Mouse (Mus musculus) ES-E14 (cell line): ENCODE data around the gene Hk3. TPM values are rescaled to one million over a fixed set of nuclear protein-coding genes. Genes with fewer than 3 reads are reported as not detected.

Experiments
- DNase-seq: peaks from one replicate; pipeline ENCODE4 v3.0.0-alpha.2; 2013; ENCODE audit warnings: low read depth, low spot score
- H3K27ac ChIP-seq: 2 replicates; pipeline ENCODE4 v1.5.1; 2012; ENCODE audit warnings: low read depth, mild to moderate bottlenecking, low read length, moderate library complexity, mixed read lengths; ENCODE audit not compliant: poor library complexity, insufficient read depth, severe bottlenecking
- H3K36me3 ChIP-seq: 2 replicates; pipeline ENCODE4 v1.6.1; 2012; ENCODE audit warnings: mild to moderate bottlenecking, low read length, moderate library complexity, mixed read lengths; ENCODE audit not compliant: control insufficient read depth, poor library complexity, insufficient read depth, severe bottlenecking
- H3K4me1 ChIP-seq, 2 experiments: fragments of 150-350 bp in 1 of 2; sonication (generic) in 1 of 2; 2 replicates each; pipeline ENCODE4 v1.6.1; 2012; ENCODE audit warnings: low read length in 2 of 2, mild to moderate bottlenecking in 1 of 2, mixed read lengths in 1 of 2; ENCODE audit not compliant: control insufficient read depth in 2 of 2, insufficient read depth in 2 of 2, poor library complexity in 1 of 2
- H3K4me3 ChIP-seq, 2 experiments: fragments of 150-350 bp in 1 of 2; sonication (generic) in 1 of 2; 2 replicates each; pipeline ENCODE4 v1.5.1; 2012; ENCODE audit warnings: low read length in 2 of 2, low read depth in 1 of 2, mild to moderate bottlenecking in 1 of 2, mixed read lengths in 1 of 2; ENCODE audit not compliant: insufficient read depth in 1 of 2, poor library complexity in 1 of 2, severe bottlenecking in 1 of 2
- H3K9ac ChIP-seq: 2 replicates; pipeline ENCODE4 v1.6.1; 2012; ENCODE audit warnings: low read depth, mild to moderate bottlenecking, low read length, mixed read lengths; ENCODE audit not compliant: poor library complexity, insufficient read depth, severe bottlenecking
- H3K9me3 ChIP-seq: fragments of 150-350 bp; sonication (generic); 2 replicates; pipeline ENCODE4 v1.6.1; 2012; ENCODE audit warnings: low read depth, mild to moderate bottlenecking, low read length; ENCODE audit not compliant: control insufficient read depth, insufficient read depth
- CHD2 ChIP-seq: IDR thresholded peaks from 2 replicates; pipeline ENCODE4 v1.6.1; 2014; ENCODE audit warnings: mild to moderate bottlenecking, low read depth, low read length, inconsistent platforms
- HCFC1 ChIP-seq: IDR thresholded peaks from 2 replicates; pipeline ENCODE4 v1.6.1; 2012; ENCODE audit warnings: low read length, inconsistent platforms, borderline replicate concordance; ENCODE audit not compliant: insufficient read depth
- MAFK ChIP-seq: IDR thresholded peaks from 2 replicates; pipeline ENCODE4 v1.6.1; 2014; ENCODE audit warnings: mild to moderate bottlenecking, low read depth, low read length, inconsistent platforms; ENCODE audit not compliant: insufficient read depth
- ZC3H11A ChIP-seq: IDR thresholded peaks from 2 replicates; pipeline ENCODE4 v1.6.1; 2012; ENCODE audit warnings: low read depth, mild to moderate bottlenecking, inconsistent platforms, low read length, borderline replicate concordance
- ZNF384 ChIP-seq: IDR thresholded peaks from 2 replicates; pipeline ENCODE4 v1.6.1; 2012; ENCODE audit warnings: low read depth, low read length, inconsistent platforms
- in situ Hi-C, 2 experiments: fragments of 600-800 bp; cut with MboI; formaldehyde crosslinking; loops; one replicate each; pipeline ENCODE4 v1.15.1; 2025; ENCODE audit warnings: low sequenced_read_pairs in 2 of 2, inconsistent platforms in 1 of 2; ENCODE audit not compliant: unreplicated experiment in 2 of 2
- total RNA-seq: library from RNA; depleted of rRNA; stranded (reverse); fragments of 300-350 nt; gene quantifications from 2 replicates; pipeline ENCODE4 v1.2.3, GENCODE M21; 2012

Gene Hk3
- total RNA-seq, 1 experiment, result 0.04 TPM

DNA sequence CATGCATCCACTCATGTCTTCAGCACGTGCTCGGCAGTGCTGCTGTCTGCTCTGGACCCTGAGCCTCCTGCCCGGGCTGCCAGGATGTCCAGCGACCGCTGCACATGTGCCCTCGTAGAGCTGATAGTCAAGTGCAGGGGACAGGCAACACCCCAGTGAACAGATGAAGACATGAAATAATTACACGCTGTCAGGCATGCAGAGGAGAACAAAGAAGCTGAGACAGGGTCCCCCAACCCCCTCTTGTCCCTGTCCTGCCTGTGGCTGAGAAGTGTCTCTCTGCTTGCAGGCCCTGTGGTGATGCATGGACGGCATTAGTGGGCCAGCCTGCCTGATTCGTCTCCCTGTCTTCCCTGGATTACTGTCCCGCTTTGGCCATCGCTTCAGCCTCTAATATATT, 53.7 kb downstream of the Hk3 start:
- TF ChIP-seq MAFK, result no peak
- no peak for TF ChIP-seq CHD2
- no peak for TF ChIP-seq HCFC1
- no peak for TF ChIP-seq ZC3H11A
- TF ChIP-seq ZNF384, result no peak
- DNase-seq, result no peak
- no peak overlapping the region for H3K4me3 ChIP-seq
- no peaks in the 10 kb centered on the region for H3K4me1 ChIP-seq
- in situ Hi-C loops, result no loop called here
- H3K36me3 ChIP-seq, result no peaks in the 10 kb centered on the region
- H3K27ac ChIP-seq, result no peak overlapping the region
- no peaks in the 10 kb centered on the region for H3K9me3 ChIP-seq
- H3K9ac ChIP-seq, result no peak overlapping the region

DNA sequence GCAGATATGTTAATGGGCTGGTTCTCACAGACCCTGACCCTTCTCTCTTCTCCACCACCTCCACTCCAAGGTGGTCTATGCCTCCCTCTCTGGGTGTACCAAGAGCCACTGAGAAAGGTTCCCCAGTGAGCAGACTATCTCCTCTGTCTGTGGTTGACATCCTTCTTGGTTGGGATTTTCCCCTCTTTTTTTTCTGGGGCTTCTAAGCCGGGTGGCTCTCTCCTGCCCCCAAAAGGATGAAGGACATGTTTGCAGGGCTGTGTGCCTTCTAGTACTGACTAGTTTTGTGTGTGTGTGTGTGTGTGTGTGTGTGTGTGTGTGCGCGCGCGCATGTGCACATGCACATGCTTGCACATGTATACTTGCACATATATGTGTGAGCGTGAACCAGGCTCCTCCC, 55.9 kb downstream of the Hk3 start:
- Histone ChIP-seq H3K27ac (no peak overlapping the region), H3K36me3 (no peaks in the 10 kb centered on the region), H3K9ac (no peak overlapping the region), H3K9me3 (no peaks in the 10 kb centered on the region), H3K4me1 (no peaks in the 10 kb centered on the region; a peak in 1 of 4 replicates), H3K4me3 (no peak overlapping the region)
- no peak for TF ChIP-seq CHD2
- 0 out of 2 replicates have a peak, but pooled peaks have one; percentile 15 for TF ChIP-seq ZNF384
- TF ChIP-seq ZC3H11A, result no peak
- TF ChIP-seq MAFK, result no peak
- no peak for TF ChIP-seq HCFC1
- in situ Hi-C loops, result no loop called here
- no peak for DNase-seq

DNA sequence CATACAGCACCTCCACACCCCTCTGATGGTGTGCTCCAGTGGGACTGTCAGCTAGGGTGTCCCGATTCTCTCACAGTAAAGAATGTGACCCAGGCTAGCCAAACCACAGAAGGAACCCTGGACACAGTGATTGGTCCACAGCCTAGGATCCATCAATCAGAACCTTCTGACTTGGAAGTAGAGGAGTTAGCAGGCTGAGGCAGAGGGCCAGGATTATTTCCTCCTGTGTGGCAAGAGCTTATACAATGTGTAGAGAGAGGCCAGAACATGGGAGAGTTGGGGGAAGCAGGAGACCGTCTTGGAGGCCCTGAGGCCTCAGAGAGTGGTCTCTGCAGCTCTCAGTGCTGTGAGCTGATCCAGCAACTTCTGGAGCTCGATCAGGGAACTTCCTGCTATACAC, 60.7 kb downstream of the Hk3 start:
- TF ChIP-seq ZC3H11A (no peak), CHD2 (no peak), HCFC1 (no peak), MAFK (no peak), ZNF384 (no peak)
- H3K4me1 ChIP-seq, result peaks cover 0 to 4% of the 10 kb centered on the region in 2 experiments; a peak in 1 of 4 replicates

DNA sequence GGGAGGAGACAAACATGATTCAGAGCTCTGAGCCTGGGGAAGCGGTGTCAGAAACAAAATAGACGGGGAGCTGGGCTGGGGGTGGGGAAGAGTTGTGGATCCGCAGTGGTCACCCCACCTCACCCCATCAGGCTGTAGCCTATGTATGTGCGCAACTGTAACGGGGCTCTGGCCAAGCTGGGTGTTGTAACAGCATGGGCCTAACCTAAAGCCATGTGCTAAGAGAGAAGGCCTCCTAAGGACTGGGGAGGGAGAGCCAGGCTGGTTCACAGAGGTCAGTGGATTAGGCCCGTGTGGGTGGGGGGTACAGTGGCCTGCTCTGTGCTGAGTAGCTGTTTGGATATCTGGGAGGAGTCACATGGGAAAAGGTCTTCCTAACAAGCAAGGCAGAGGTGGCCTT, 61.3 kb downstream of the Hk3 start:
- Histone ChIP-seq H3K36me3 (no peaks in the 10 kb centered on the region), H3K9ac (no peak overlapping the region), H3K9me3 (no peaks in the 10 kb centered on the region), H3K4me3 (no peak overlapping the region), H3K4me1 (peaks cover 0 to 6% of the 10 kb centered on the region in 2 experiments; a peak in 1 of 4 replicates), H3K27ac (no peak overlapping the region)
- DNase-seq, result no peak
- TF ChIP-seq CHD2, result no peak
- TF ChIP-seq HCFC1, result no peak
- no peak for TF ChIP-seq ZNF384
- TF ChIP-seq ZC3H11A, result no peak
- no peak for TF ChIP-seq MAFK
- in situ Hi-C loops, result no loop called here

More for the DNA sequence above, 60.7 kb downstream of the Hk3 start:
- Histone ChIP-seq H3K36me3 (no peaks in the 10 kb centered on the region), H3K27ac (no peak overlapping the region), H3K4me3 (no peak overlapping the region), H3K9ac (no peak overlapping the region), H3K9me3 (no peaks in the 10 kb centered on the region)
- in situ Hi-C loops, result no loop called here
- DNase-seq, result no peak

DNA sequence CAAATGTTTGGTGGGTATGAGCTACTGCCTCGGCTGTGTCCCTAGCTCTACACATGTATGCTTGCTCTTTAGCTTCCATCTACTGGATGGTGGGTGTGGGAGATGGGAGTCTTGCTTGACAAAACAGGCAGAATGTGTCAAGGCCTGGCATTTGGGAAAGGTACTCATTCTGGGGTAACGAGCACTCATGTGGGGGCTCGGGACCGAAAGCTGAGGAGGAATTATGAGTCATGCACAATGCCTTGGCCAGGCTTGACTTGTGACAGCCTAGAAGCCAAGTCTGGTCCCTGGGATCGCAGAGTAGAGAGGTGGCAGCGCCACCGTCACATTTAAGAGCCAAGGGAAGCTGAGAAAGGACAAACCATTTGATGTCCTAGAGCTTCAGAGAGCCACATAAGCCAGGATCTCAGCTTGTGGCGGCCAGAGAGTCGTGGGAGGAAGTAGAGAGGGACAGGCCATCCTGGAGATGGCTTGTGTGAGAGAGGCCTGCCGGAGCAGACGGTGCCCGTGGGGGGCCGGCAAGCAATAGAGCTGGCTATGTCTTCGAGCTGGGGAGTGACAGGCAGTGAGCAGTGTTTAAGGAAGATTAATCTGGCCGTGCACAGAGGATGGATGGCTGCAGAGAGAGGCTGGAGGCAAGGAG, 62.0 kb downstream of the Hk3 start:
- in situ Hi-C loops, result no loop called here
- no peak overlapping the region for H3K27ac ChIP-seq

More for the DNA sequence above, 62.0 kb downstream of the Hk3 start:
- no peak overlapping the region for H3K9ac ChIP-seq
- H3K4me3 ChIP-seq, result no peak overlapping the region
- H3K9me3 ChIP-seq, result no peaks in the 10 kb centered on the region
- no peaks in the 10 kb centered on the region for H3K36me3 ChIP-seq
- no peak for TF ChIP-seq HCFC1
- TF ChIP-seq CHD2, result no peak
- no peak for TF ChIP-seq MAFK
- TF ChIP-seq ZNF384, result no peak
- TF ChIP-seq ZC3H11A, result no peak
- H3K4me1 ChIP-seq, result peaks cover 0 to 6% of the 10 kb centered on the region in 2 experiments; a peak in 1 of 4 replicates
- DNase-seq, result no peak
